Mouse (Mus musculus) lung, postnatal 0 days (tissue): ENCODE data around the gene Pknox2.

Experiments
- CTCF ChIP-seq: IDR thresholded peaks from 2 replicates; pipeline ENCODE4 v1.5.1; 2016; ENCODE audit warnings: antibody characterized with exemption, mild to moderate bottlenecking
- EP300 ChIP-seq: IDR thresholded peaks from 2 replicates; pipeline ENCODE4 v1.6.1; 2016; ENCODE audit warnings: antibody characterized with exemption, mild to moderate bottlenecking, control low read depth

DNA sequence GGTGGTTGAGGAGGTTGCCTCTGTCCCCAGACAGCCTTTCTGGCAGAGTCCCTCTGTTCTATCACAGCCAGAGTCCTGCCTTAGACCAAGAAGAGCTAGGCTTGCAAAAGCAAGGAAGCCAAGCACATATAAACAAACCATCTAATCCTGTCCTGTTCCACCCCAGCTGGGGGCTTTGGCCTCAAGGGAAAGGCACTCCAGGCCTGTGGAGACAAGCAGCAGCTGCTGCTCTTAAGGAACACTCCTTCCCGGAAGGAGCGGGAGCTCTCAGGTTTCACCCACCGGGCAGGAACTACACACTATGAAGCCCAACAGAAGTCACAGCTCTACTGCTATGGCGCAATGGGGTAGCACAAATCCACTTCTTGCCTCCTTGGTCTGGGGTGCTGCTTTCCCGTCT lies 230.3 kb downstream of the Pknox2 start:
- TF ChIP-seq CTCF (no peak), EP300 (peak; percentile 27; the same call in 1 of the 2 replicates)
